8 mouse cellular contexts compared by ENCODE assay signal in the genomic region with DNA sequence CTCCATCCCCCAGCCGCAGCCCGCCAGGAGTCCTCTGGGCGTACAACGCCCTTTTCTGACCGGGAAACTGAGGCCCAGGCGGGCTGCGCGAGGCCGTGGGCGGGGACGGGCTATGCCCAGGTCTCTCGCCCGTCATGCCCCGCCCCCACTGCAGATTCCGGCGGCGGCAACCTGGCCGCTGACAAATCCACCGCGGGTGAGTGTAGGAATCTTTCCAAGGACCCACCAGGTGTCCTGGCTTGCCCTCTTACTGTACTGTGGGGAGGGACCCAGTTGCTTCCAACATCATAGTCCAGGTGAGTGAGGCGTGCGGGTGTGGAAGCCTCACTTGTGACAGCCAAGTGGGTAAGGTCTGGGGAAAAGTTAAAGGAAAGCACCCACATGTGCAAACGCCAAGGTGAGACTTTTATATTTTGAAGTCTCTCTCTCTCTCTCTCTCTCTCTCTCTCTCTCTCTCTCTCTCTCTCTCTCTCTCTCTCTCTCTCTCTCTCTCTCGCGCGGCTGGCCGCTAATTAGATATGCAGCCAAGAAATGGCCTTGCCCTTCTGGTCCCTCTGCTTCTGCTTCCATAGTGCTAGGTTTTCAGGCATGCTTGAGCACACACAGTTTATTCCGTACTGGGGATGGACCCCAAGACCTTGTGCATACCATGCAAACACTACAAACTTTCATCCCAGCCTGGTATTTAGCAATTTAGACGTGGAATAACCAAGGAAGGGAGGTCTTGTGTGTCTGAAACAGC. TPM values are rescaled to one million over a fixed set of nuclear protein-coding genes. Genes with fewer than 3 reads are reported as not detected.
DNase-seq lines count a peak whose midpoint lies in the region; ATAC-seq and TF ChIP-seq lines count a peak whose summit lies in the region.

No protein-coding gene starts in this region.

- H3K27me3 ChIP-seq in kidney, adult 2 months (replicated peaks; ENCODE audit: control insufficient read depth, insufficient read depth, low read length): no peaks in the 10 kb centered on the region
- H3K27me3 ChIP-seq in liver, embryonic 16.5 days (ENCODE audit: control insufficient read depth, insufficient read depth, low read depth, low read length): no peaks in the 10 kb centered on the region
- no peaks in the 10 kb centered on the region for H3K27me3 ChIP-seq in neural tube, embryonic 12.5 days (replicated peaks)

- peak overlapping the region; percentile 97 for H3K4me2 ChIP-seq in liver, embryonic 16.5 days (ENCODE audit: low read depth, low read length)
- peak overlapping the region; percentile 96 for H3K4me2 ChIP-seq in neural tube, embryonic 12.5 days (replicated peaks)

- peak; percentile 59 to 64 for DNase-seq in B cell, adult 2 months
- DNase-seq in T-cell, adult 2 months (ENCODE audit: low spot score): peak; percentile 52
- peak; percentile 56 for DNase-seq in gastrocnemius, postnatal 25 days
- DNase-seq in kidney, adult 2 months: peak; percentile 76
- peak; percentile 79 for DNase-seq in thymus, postnatal 14 days

- no peak for TF ChIP-seq CTCF in cortical plate, adult 2 months (IDR thresholded peaks at IDR 0.05; ENCODE audit: extremely low read depth, insufficient read depth, low read length)
- TF ChIP-seq CTCF in kidney, adult 2 months (conservative IDR thresholded peaks at IDR 0.05; ENCODE audit: insufficient read depth, insufficient read length, low read depth, low read length): no peak

- no peaks in the 10 kb centered on the region for H3K9me3 ChIP-seq in liver, embryonic 16.5 days (replicated peaks; ENCODE audit: control insufficient read depth, low read length)
- H3K9me3 ChIP-seq in neural tube, embryonic 12.5 days: no peaks in the 10 kb centered on the region

- no peak for TF ChIP-seq POLR2A in cortical plate, adult 2 months (IDR thresholded peaks at IDR 0.05; ENCODE audit: extremely low read depth, insufficient read depth, low read length)
- no peak for TF ChIP-seq POLR2A in kidney, adult 2 months (IDR thresholded peaks at IDR 0.05; ENCODE audit: low read depth, low read length)

- WGBS in kidney, adult 2 months: under 1% methylated on average over 29 of the region's 29 CpGs
- WGBS in liver, embryonic 16.5 days (ENCODE audit: insufficient replicate concordance): under 1% methylated on average over 29 of the region's 29 CpGs
- WGBS in neural tube, embryonic 12.5 days: 2% methylated on average over 25 of the region's 29 CpGs

- H3K36me3 ChIP-seq in kidney, adult 2 months (ENCODE audit: control insufficient read depth, insufficient read depth, low read length): peaks cover 1% of the 10 kb centered on the region; the same call in 1 of the 2 replicates
- peaks cover 11% of the 10 kb centered on the region for H3K36me3 ChIP-seq in liver, embryonic 16.5 days (ENCODE audit: control insufficient read depth, insufficient read depth)
- peaks cover 27% of the 10 kb centered on the region for H3K36me3 ChIP-seq in neural tube, embryonic 12.5 days

- ATAC-seq in liver, embryonic 16.5 days (ENCODE audit: low read depth): peak; percentile 83
- peak; percentile 66 for ATAC-seq in neural tube, embryonic 12.5 days (ENCODE audit: low FRiP score, low read depth)

- peaks cover 3% of the 10 kb centered on the region; the same call in 1 of the 2 replicates for H3K4me1 ChIP-seq in cortical plate, adult 2 months (ENCODE audit: control insufficient read depth, insufficient read depth, low read length)
- H3K4me1 ChIP-seq in kidney, adult 2 months (ENCODE audit: control insufficient read depth, insufficient read depth, low read length): 0 out of 2 replicates have a peak, but pooled peaks cover 3% of the 10 kb centered on the region
- H3K4me1 ChIP-seq in liver, embryonic 16.5 days (ENCODE audit: control insufficient read depth, low read depth, low read length): peaks cover 23% of the 10 kb centered on the region
- peaks cover 19% of the 10 kb centered on the region for H3K4me1 ChIP-seq in neural tube, embryonic 12.5 days

- H3K9ac ChIP-seq in liver, embryonic 16.5 days (ENCODE audit: low read depth, low read length): peak overlapping the region; percentile 79
- H3K9ac ChIP-seq in neural tube, embryonic 12.5 days: peak overlapping the region; percentile 88

- peak overlapping the region; percentile 82 for H3K4me3 ChIP-seq in cortical plate, adult 2 months (ENCODE audit: insufficient read depth, low read length)
- H3K4me3 ChIP-seq in kidney, adult 2 months (ENCODE audit: insufficient read depth, low read depth, low read length): peak overlapping the region; percentile 91
- peak overlapping the region; percentile 80 for H3K4me3 ChIP-seq in liver, embryonic 16.5 days (ENCODE audit: low read depth, low read length)
- H3K4me3 ChIP-seq in neural tube, embryonic 12.5 days: peak overlapping the region; percentile 89

- H3K27ac ChIP-seq in cortical plate, adult 2 months (ENCODE audit: insufficient read depth, low read length): peak overlapping the region; percentile 90
- peak overlapping the region; percentile 85 for H3K27ac ChIP-seq in kidney, adult 2 months (ENCODE audit: insufficient read depth, low read depth, low read length)
- H3K27ac ChIP-seq in liver, embryonic 16.5 days (ENCODE audit: low read length): peak overlapping the region; percentile 85
- peak overlapping the region; percentile 81 for H3K27ac ChIP-seq in neural tube, embryonic 12.5 days

RNA-seq across cellular contexts. Expression of a gene that starts 0.6 kb away (rescaled TPM):
- polyA plus RNA-seq in cortical plate, adult 2 months (2012; rRNA removed): 5.6 and 6.1 TPM in 2 replicates
- 1 to 10 TPM; 2.0 to 2.2 TPM for total RNA-seq in gastrocnemius, postnatal 25 days (2021)
- 4.8 and 5.9 TPM in 2 replicates for polyA plus RNA-seq in kidney, adult 2 months (2012; rRNA removed)
- polyA plus RNA-seq in liver, embryonic 16.5 days (2015; fragmentation: Nextera tagmentation; extraction: Ambion mirVana): 2.4 and 2.6 TPM in 2 replicates
- polyA plus RNA-seq in neural tube, embryonic 12.5 days (2016; fragmentation: Nextera tagmentation; extraction: Ambion mirVana): 11.6 and 12.1 TPM in 2 replicates

RNA-seq across cellular contexts. Expression of a gene that starts 11.4 kb away (rescaled TPM):
- 9.7 and 10.1 TPM in 2 replicates for polyA plus RNA-seq in cortical plate, adult 2 months (2012; rRNA removed)
- 1 to 10 TPM; 2.1 to 2.4 TPM for total RNA-seq in gastrocnemius, postnatal 25 days (2021)
- polyA plus RNA-seq in kidney, adult 2 months (2012; rRNA removed): 5.4 and 6.2 TPM in 2 replicates
- polyA plus RNA-seq in liver, embryonic 16.5 days (2015; fragmentation: Nextera tagmentation; extraction: Ambion mirVana): 2.9 TPM in 2 replicates
- polyA plus RNA-seq in neural tube, embryonic 12.5 days (2016; fragmentation: Nextera tagmentation; extraction: Ambion mirVana): 12.8 and 13.5 TPM in 2 replicates

RNA-seq across cellular contexts. Expression of a gene that starts 31.7 kb away (rescaled TPM):
- 0.69 and 0.78 TPM in 2 replicates for polyA plus RNA-seq in cortical plate, adult 2 months (2012; rRNA removed)
- total RNA-seq in gastrocnemius, postnatal 25 days (2021): not detected
- polyA plus RNA-seq in kidney, adult 2 months (2012; rRNA removed): 0.56 and 0.69 TPM in 2 replicates
- 23.6 and 26.5 TPM in 2 replicates for polyA plus RNA-seq in liver, embryonic 16.5 days (2015; fragmentation: Nextera tagmentation; extraction: Ambion mirVana)
- 0.33 and 0.46 TPM in 2 replicates for polyA plus RNA-seq in neural tube, embryonic 12.5 days (2016; fragmentation: Nextera tagmentation; extraction: Ambion mirVana)

RNA-seq across cellular contexts. Expression of a gene that starts 32.6 kb away (rescaled TPM):
- polyA plus RNA-seq in cortical plate, adult 2 months (2012; rRNA removed): 225 and 226 TPM in 2 replicates
- total RNA-seq in gastrocnemius, postnatal 25 days (2021): 10 to 100 TPM; 59.1 to 60.7 TPM
- polyA plus RNA-seq in kidney, adult 2 months (2012; rRNA removed): 186 and 191 TPM in 2 replicates
- 50.0 and 57.9 TPM in 2 replicates for polyA plus RNA-seq in liver, embryonic 16.5 days (2015; fragmentation: Nextera tagmentation; extraction: Ambion mirVana)
- polyA plus RNA-seq in neural tube, embryonic 12.5 days (2016; fragmentation: Nextera tagmentation; extraction: Ambion mirVana): 382 and 393 TPM in 2 replicates

RNA-seq across cellular contexts. Expression of a gene that starts 39.1 kb away (rescaled TPM):
- polyA plus RNA-seq in cortical plate, adult 2 months (2012; rRNA removed): 0.96 and 1.0 TPM in 2 replicates
- total RNA-seq in gastrocnemius, postnatal 25 days (2021): under 1 TPM; 0.21 to 0.33 TPM
- 0.08 and 0.11 TPM in 2 replicates for polyA plus RNA-seq in kidney, adult 2 months (2012; rRNA removed)
- polyA plus RNA-seq in liver, embryonic 16.5 days (2015; fragmentation: Nextera tagmentation; extraction: Ambion mirVana): 0.07 and 0.09 TPM in 2 replicates
- 0.37 and 0.62 TPM in 2 replicates for polyA plus RNA-seq in neural tube, embryonic 12.5 days (2016; fragmentation: Nextera tagmentation; extraction: Ambion mirVana)

Comparison
In these comparisons a context has a peak if more than half of its experiments do, and no peak if none do; other contexts are left out.
1. Peak in every context shown above with its lines: DNase-seq, ATAC-seq, H3K4me3 ChIP-seq and H3K27ac ChIP-seq.
2. RNA of a gene that starts 31.7 kb away (polyA plus RNA-seq): 23.6 to 26.5 TPM in liver, embryonic 16.5 days; 0.69 to 0.78 TPM in cortical plate, adult 2 months, 0.56 to 0.69 TPM in kidney, adult 2 months and 0.33 to 0.46 TPM in neural tube, embryonic 12.5 days; every median in the first group is over 10 times any median in the second.